Mouse (Mus musculus) myocyte (in vitro differentiated cells): Measurements from ENCODE around the gene Abca3.

ENCODE experiments used
- MAX ChIP-seq: IDR thresholded peaks from one replicate; pipeline ENCODE4 v1.6.1; 2011; ENCODE audit warnings: low read depth, mild to moderate bottlenecking, control low read depth
- POLR2A ChIP-seq: IDR thresholded peaks from one replicate; pipeline ENCODE4 v1.6.1; 2011; ENCODE audit warnings: low read depth, mild to moderate bottlenecking, control low read depth, moderate library complexity; ENCODE audit not compliant: insufficient read length
- POLR2AphosphoS2 ChIP-seq: IDR thresholded peaks from one replicate; pipeline ENCODE4 v1.6.1; 2011; ENCODE audit warnings: low read depth, control low read depth; ENCODE audit not compliant: insufficient read length
- SRF ChIP-seq: IDR thresholded peaks from one replicate; pipeline ENCODE4 v1.6.1; 2011; ENCODE audit warnings: low read depth; ENCODE audit not compliant: control insufficient read depth, insufficient read length
- TCF12 ChIP-seq: IDR thresholded peaks from one replicate; pipeline ENCODE4 v1.6.1; 2011; ENCODE audit warnings: mild to moderate bottlenecking, control low read depth; ENCODE audit not compliant: poor library complexity, insufficient read depth, severe bottlenecking
- USF1 ChIP-seq: IDR thresholded peaks from one replicate; pipeline ENCODE4 v1.6.1; 2011; ENCODE audit warnings: low read depth, mild to moderate bottlenecking, control low read depth, moderate library complexity

GRCm38 (mm10) chr17:24362527-24362926, 10.8 kb downstream of the Abca3 start:
- TF ChIP-seq POLR2A = no peak
- TF ChIP-seq TCF12 = no peak
- no peak for TF ChIP-seq MAX
- no peak for TF ChIP-seq SRF
- no peak for TF ChIP-seq USF1
- no peak for TF ChIP-seq POLR2AphosphoS2
